Mouse (Mus musculus) midbrain, embryonic 12.5 days (tissue): ENCODE measurements at regions not wholly inside any gene's neighbourhood (a gene's known extent, or its start where the extent isn't known, plus 50 kb on each side); places are given as distances from the start of the nearest gene placed in this dataset.
A peak's percentile ranks its signal among the peaks of the same experiment; 100 is the strongest.

ENCODE experiments used
- ATAC-seq: fragments of 200-750 bp; cut with Nextera tagmentation; 2 replicates; pipeline ENCODE4 v1.8.0; 2017; ENCODE audit warnings: low read depth, moderate TSS enrichment, moderate library complexity; ENCODE audit not compliant: low FRiP score
- H3K27ac ChIP-seq: fragments of 300-500 bp; sonication (generic); replicated peaks from 2 replicates; pipeline ENCODE4 v1.5.1; 2016; ENCODE audit warnings: mild to moderate bottlenecking
- H3K27me3 ChIP-seq: fragments of 300-500 bp; sonication (generic); 2 replicates; pipeline ENCODE4 v1.6.1; 2016; ENCODE audit warnings: mild to moderate bottlenecking
- H3K36me3 ChIP-seq: fragments of 300-500 bp; sonication (generic); 2 replicates; pipeline ENCODE4 v1.6.1; 2016
- H3K4me1 ChIP-seq: fragments of 300-500 bp; sonication (generic); 2 replicates; pipeline ENCODE4 v1.6.1; 2016
- H3K4me2 ChIP-seq: fragments of 300-500 bp; sonication (generic); replicated peaks from 2 replicates; pipeline ENCODE4 v1.6.1; 2016; ENCODE audit warnings: mild to moderate bottlenecking, moderate library complexity
- H3K4me3 ChIP-seq: fragments of 300-500 bp; sonication (generic); 2 replicates; pipeline ENCODE4 v1.5.1; 2016; ENCODE audit warnings: mild to moderate bottlenecking
- H3K9ac ChIP-seq: fragments of 300-500 bp; sonication (generic); replicated peaks from 2 replicates; pipeline ENCODE4 v1.6.1; 2016; ENCODE audit warnings: mild to moderate bottlenecking, moderate library complexity
- H3K9me3 ChIP-seq: fragments of 300-500 bp; sonication (generic); 2 replicates; pipeline ENCODE4 v1.6.1; 2016; ENCODE audit warnings: mild to moderate bottlenecking
- WGBS: fragments of 180-500 bp; shearing (Covaris S2); methylation state at CpG from one replicate; pipeline ENCODE4 v1.1.7; 2016; 5-methylcytosine and 5-hydroxymethylcytosine counted together

- H3K4me2 ChIP-seq: no peak overlapping the region
- no peak overlapping the region for H3K27ac ChIP-seq
- H3K36me3 ChIP-seq: no peaks in the 10 kb centered on the region
- H3K27me3 ChIP-seq: no peaks in the 10 kb centered on the region
- no peaks in the 10 kb centered on the region for H3K9me3 ChIP-seq
- no peak overlapping the region for H3K9ac ChIP-seq
- 76% methylated on average over 2 of the region's 2 CpGs for WGBS
- ATAC-seq: no peak
- H3K4me3 ChIP-seq: no peak overlapping the region
- H3K4me1 ChIP-seq: 0 out of 2 replicates have a peak, but pooled peaks cover 3% of the 10 kb centered on the region
Observed at GRCm38 (mm10) chr9:117967080-117967479, 73.2 kb upstream of the Azi2 start.

GRCm38 (mm10) chr9:117966326-117966989 lies 73.8 kb upstream of the Azi2 start:
- Histone ChIP-seq H3K27ac (no peak overlapping the region), H3K9me3 (no peaks in the 10 kb centered on the region), H3K36me3 (no peaks in the 10 kb centered on the region), H3K4me3 (no peak overlapping the region), H3K4me2 (no peak overlapping the region), H3K27me3 (no peaks in the 10 kb centered on the region), H3K9ac (no peak overlapping the region), H3K4me1 (0 out of 2 replicates have a peak, but pooled peaks cover 3% of the 10 kb centered on the region)
- ATAC-seq: peak; percentile 62; the same call in 1 of the 2 replicates
- 70% methylated on average over 10 of the region's 10 CpGs for WGBS

GRCm38 (mm10) chr9:117962088-117963030 lies 77.9 kb upstream of the Azi2 start:
- Histone ChIP-seq H3K4me3 (no peak overlapping the region), H3K9me3 (no peaks in the 10 kb centered on the region), H3K9ac (no peak overlapping the region), H3K4me2 (no peak overlapping the region), H3K27me3 (no peaks in the 10 kb centered on the region), H3K4me1 (0 out of 2 replicates have a peak, but pooled peaks cover 3% of the 10 kb centered on the region), H3K36me3 (no peaks in the 10 kb centered on the region), H3K27ac (no peak overlapping the region)
- 63% methylated on average over 9 of the region's 9 CpGs for WGBS
- no peak for ATAC-seq

- H3K4me1 ChIP-seq: peaks cover 10% of the 10 kb centered on the region; the same call in 1 of the 2 replicates
- no peak for ATAC-seq
- H3K4me2 ChIP-seq: no peak overlapping the region
- no peaks in the 10 kb centered on the region for H3K9me3 ChIP-seq
- H3K27me3 ChIP-seq: no peaks in the 10 kb centered on the region
- no peak overlapping the region for H3K27ac ChIP-seq
- H3K4me3 ChIP-seq: no peak overlapping the region
- WGBS: 93% methylated on average over 2 of the region's 2 CpGs
- no peak overlapping the region for H3K9ac ChIP-seq
- H3K36me3 ChIP-seq: no peaks in the 10 kb centered on the region
Observed at GRCm38 (mm10) chr9:117959845-117960244, 80.5 kb upstream of the Azi2 start.

GRCm38 (mm10) chr9:117957195-117957594 lies 83.1 kb upstream of the Azi2 start:
- ATAC-seq: no peak
- H3K27me3 ChIP-seq: no peaks in the 10 kb centered on the region
- WGBS: 68% methylated on average over 2 of the region's 2 CpGs
- H3K4me1 ChIP-seq: peaks cover 7% of the 10 kb centered on the region; the same call in 1 of the 2 replicates
- no peaks in the 10 kb centered on the region for H3K9me3 ChIP-seq
- H3K36me3 ChIP-seq: no peaks in the 10 kb centered on the region
- H3K4me2 ChIP-seq: no peak overlapping the region
- no peak overlapping the region for H3K4me3 ChIP-seq
- H3K9ac ChIP-seq: no peak overlapping the region
- no peak overlapping the region for H3K27ac ChIP-seq

- Histone ChIP-seq H3K9me3 (no peaks in the 10 kb centered on the region), H3K27ac (no peak overlapping the region), H3K27me3 (no peaks in the 10 kb centered on the region), H3K9ac (no peak overlapping the region), H3K4me3 (no peak overlapping the region), H3K4me1 (peaks cover 7% of the 10 kb centered on the region; the same call in 1 of the 2 replicates), H3K4me2 (no peak overlapping the region), H3K36me3 (no peaks in the 10 kb centered on the region)
- WGBS: 23% methylated on average over 2 of the region's 2 CpGs
- no peak for ATAC-seq
Observed at GRCm38 (mm10) chr9:117956691-117957090, 83.6 kb upstream of the Azi2 start.

- no peak overlapping the region for H3K9ac ChIP-seq
- no peaks in the 10 kb centered on the region for H3K4me1 ChIP-seq
- ATAC-seq: no peak
- WGBS: 87% methylated on average over 7 of the region's 7 CpGs
- no peak overlapping the region for H3K4me2 ChIP-seq
- H3K9me3 ChIP-seq: no peaks in the 10 kb centered on the region
- H3K27ac ChIP-seq: no peak overlapping the region
- no peaks in the 10 kb centered on the region for H3K36me3 ChIP-seq
- no peaks in the 10 kb centered on the region for H3K27me3 ChIP-seq
- H3K4me3 ChIP-seq: no peak overlapping the region
Observed at GRCm38 (mm10) chr9:117927466-117927847, 112.8 kb upstream of the Azi2 start.

GRCm38 (mm10) chr9:117926700-117927465 lies 113.4 kb upstream of the Azi2 start:
- no peaks in the 10 kb centered on the region for H3K4me1 ChIP-seq
- no peaks in the 10 kb centered on the region for H3K36me3 ChIP-seq
- no peak overlapping the region for H3K4me3 ChIP-seq
- no peak overlapping the region for H3K27ac ChIP-seq
- WGBS: 85% methylated on average over 5 of the region's 5 CpGs
- H3K27me3 ChIP-seq: no peaks in the 10 kb centered on the region
- ATAC-seq: no peak
- no peak overlapping the region for H3K4me2 ChIP-seq
- no peak overlapping the region for H3K9ac ChIP-seq
- H3K9me3 ChIP-seq: no peaks in the 10 kb centered on the region

- 69% methylated on average over 4 of the region's 4 CpGs for WGBS
- Histone ChIP-seq H3K4me2 (no peak overlapping the region), H3K4me1 (no peaks in the 10 kb centered on the region), H3K27me3 (no peaks in the 10 kb centered on the region), H3K27ac (no peak overlapping the region), H3K9me3 (no peaks in the 10 kb centered on the region), H3K4me3 (no peak overlapping the region), H3K9ac (no peak overlapping the region), H3K36me3 (no peaks in the 10 kb centered on the region)
- ATAC-seq: no peak
Observed at GRCm38 (mm10) chr9:117922992-117923391, 117.3 kb upstream of the Azi2 start.

GRCm38 (mm10) chr9:117907895-117908424 lies 132.3 kb upstream of the Azi2 start:
- no peak overlapping the region for H3K9ac ChIP-seq
- H3K27me3 ChIP-seq: no peaks in the 10 kb centered on the region
- H3K36me3 ChIP-seq: no peaks in the 10 kb centered on the region
- H3K4me2 ChIP-seq: no peak overlapping the region
- WGBS: 90% methylated on average over 10 of the region's 10 CpGs
- no peaks in the 10 kb centered on the region for H3K9me3 ChIP-seq
- no peak overlapping the region for H3K4me3 ChIP-seq
- no peaks in the 10 kb centered on the region for H3K4me1 ChIP-seq
- no peak overlapping the region for H3K27ac ChIP-seq
- no peak for ATAC-seq

- Histone ChIP-seq H3K36me3 (no peaks in the 10 kb centered on the region), H3K4me3 (no peak overlapping the region), H3K4me1 (no peaks in the 10 kb centered on the region), H3K27ac (no peak overlapping the region), H3K9me3 (no peaks in the 10 kb centered on the region), H3K9ac (no peak overlapping the region), H3K27me3 (no peaks in the 10 kb centered on the region), H3K4me2 (no peak overlapping the region)
- 89% methylated on average over 10 of the region's 10 CpGs for WGBS
- ATAC-seq: no peak
Observed at GRCm38 (mm10) chr9:117905045-117905747, 135.1 kb upstream of the Azi2 start.
